Mouse (Mus musculus) forebrain, embryonic 11.5 days (tissue): ENCODE results near the gene Prokr1. TPM values are rescaled to one million over a fixed set of nuclear protein-coding genes. Genes with fewer than 3 reads are reported as not detected.

Experiments
- polyA plus RNA-seq: library from polyadenylated mRNA; unstranded; fragments of >200 nt; fragmentation: Nextera tagmentation; extraction: Ambion mirVana; gene quantifications from 2 replicates; pipeline ENCODE4 v1.2.1, GENCODE M21; 2014

The Prokr1 gene
- polyA plus RNA-seq, 1 experiment from 2014 or later, result 7.1 TPM

Other genes starting within 250 kb of the Prokr1 start
- not detected in 2 replicates for gene Gkn1, start 239.8 kb downstream of the Prokr1 start, polyA plus RNA-seq
- not detected in 2 replicates for gene Gkn2, start 217.4 kb downstream of the Prokr1 start, polyA plus RNA-seq
- not detected in 2 replicates for gene Gkn3, start 201.8 kb downstream of the Prokr1 start, polyA plus RNA-seq
- not detected in 2 replicates for gene Bmp10, start 161.7 kb downstream of the Prokr1 start, polyA plus RNA-seq
- gene Arhgap25, start 57.5 kb downstream of the Prokr1 start, polyA plus RNA-seq, result 2.0 and 2.7 TPM in 2 replicates
- gene Aplf, start 81.5 kb upstream of the Prokr1 start, polyA plus RNA-seq, result 13.6 and 15.1 TPM in 2 replicates
- 1.5 TPM in 2 replicates for gene Efcc1, start 140.1 kb upstream of the Prokr1 start, polyA plus RNA-seq
- gene Gp9, start 187.3 kb upstream of the Prokr1 start, polyA plus RNA-seq, result 2.5 and 2.8 TPM in 2 replicates
- gene Rab43, start 221.4 kb upstream of the Prokr1 start, polyA plus RNA-seq, result 9.4 and 9.7 TPM in 2 replicates
- 2.7 and 5.0 TPM in 2 replicates for gene Gm45140, start 245.1 kb upstream of the Prokr1 start, polyA plus RNA-seq
- gene Isy1, start 248.1 kb upstream of the Prokr1 start, polyA plus RNA-seq, result 64.0 and 73.8 TPM in 2 replicates